Mouse (Mus musculus): Measurements from ENCODE around the gene Galnt7.

Gene Galnt7

DNA sequence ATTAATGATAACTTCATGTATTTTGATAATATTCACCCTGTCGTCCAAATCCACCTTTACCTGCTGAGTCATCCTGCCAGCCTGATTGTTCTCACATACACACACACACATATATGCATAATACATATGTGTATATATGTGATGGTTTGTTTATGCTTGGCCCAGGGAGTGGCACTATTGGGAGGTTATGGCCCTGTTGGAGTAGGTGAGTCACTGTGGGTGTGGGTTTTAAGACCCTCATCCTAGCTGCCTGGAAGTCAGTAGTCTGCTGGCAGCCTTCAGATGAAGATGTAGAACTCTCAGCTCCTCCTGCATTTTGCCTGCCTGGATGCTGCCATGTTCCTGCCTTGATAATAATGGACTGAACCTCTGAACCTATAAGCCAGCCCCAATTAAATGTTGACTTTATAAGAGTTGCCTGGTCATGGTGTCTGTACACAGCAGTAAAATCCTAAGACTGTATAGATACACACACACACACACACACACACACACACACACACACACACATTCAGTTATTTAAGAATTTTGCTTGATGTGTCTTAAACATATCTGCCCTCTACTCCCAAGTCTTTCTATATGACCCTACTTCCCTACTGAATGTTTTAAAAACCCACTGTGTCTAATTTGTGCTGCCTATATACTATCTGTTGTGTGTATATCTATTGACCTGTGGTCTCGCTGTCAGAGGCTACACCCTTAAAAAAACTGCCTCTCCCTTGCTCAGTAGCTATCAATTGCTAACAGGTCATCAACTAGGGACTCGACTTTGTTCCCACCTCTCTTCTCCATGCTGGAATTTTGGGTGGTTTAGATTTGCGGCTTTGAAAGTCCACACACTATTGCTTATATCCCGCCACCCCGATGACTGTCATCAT, 23.8 kb downstream of the Galnt7 start:
- DNase-seq (ENCODE audit: low read depth) = no peak

DNA sequence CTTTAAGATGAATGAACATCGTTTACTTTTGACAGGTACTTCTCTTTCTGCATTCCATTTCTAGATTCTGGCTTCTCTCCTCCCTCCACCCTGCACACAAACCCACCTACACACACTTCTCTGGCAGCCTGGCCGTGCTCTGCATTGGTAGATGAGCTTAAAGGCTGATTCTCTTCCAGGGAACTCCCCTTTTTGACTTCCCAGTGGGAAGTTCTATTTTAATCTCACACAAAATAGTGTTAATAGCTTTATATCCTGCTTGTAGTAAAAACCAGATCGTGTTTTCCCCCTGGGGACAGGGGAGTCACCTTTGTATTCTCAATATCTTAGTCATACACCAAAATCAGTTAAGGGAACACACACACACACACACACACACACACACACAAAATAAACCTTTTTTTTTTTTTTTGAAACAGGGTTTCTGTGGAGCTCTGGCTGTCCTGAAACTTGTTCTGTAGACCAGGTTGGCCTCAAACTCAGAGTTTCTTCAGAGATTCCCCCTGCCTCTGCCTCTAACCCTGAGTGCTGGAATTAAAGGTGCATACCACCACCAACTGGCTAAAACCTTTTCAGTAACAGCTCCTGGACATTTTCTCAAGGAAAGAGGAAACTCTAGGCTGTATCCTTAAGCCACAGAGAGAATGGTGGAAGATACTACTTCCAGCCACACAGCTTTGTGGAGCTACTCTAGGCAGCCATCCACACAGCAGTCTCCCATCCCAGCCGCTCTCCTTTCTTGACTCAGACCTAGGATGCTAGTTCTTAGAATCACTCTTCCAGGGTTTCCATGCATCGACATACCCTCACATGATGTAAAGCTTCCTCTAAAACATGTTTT, 24.7 kb downstream of the Galnt7 start:
- DNase-seq (ENCODE audit: low read depth) = no peak

DNA sequence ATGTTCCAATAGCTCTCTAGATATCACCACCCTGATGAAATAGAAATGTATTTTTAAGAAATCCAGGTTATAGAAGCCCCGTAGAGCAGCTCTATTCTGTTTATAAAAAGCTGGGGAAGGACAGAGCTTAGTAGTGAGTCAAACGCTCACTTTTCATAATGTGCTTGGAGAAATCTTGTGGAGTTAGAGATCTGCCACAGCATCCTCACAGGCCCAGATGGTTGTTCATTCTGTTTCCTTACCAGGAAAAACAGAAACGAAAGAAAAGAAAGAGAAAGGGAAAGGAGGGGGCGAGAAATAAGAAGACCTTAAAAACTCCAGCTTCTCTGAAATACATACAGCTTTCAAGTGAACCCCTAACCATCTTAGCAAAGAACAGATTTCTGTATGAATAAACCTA, 28.9 kb downstream of the Galnt7 start:
- no peak for DNase-seq (ENCODE audit: low read depth)

DNA sequence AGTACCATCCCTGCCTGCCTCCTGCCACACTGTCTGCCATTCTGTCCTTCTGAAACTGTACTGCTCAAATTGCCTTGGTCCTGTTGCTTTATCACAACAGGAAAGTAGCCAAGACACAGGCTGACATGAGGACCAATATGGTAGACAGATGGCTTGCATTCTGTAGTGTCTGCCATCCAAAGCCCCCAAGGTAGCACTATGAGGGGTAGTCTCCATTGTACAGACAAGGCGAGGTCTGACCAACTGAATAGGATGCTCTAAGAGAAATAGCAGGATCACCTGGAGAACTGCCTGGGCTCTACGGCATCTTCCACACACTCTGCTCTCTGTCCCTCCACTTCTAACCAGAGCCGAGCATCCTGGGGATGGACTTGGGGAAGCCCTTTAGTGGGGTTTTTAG, 29.8 kb downstream of the Galnt7 start:
- DNase-seq (ENCODE audit: low read depth) = no peak

DNA sequence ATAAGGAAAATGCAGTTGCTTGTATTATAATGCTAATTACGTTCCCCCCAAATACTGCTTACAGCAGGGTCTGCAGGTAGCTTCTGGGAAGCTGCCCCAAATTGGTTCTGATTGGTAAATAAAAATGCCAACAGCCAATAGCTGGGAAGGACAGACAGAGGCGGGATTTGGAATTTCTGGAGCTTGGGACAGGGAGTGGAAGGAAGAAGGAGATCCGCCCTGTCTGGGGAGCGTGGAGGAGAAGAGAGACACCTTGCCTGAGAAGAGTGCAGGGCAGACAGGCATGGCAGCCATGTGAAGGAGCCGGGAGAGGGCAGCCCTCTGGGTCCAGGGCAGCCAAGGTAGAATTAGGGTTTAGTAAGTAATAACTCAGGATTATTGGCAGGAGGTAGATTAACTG, 35.9 kb downstream of the Galnt7 start:
- no peak for DNase-seq (ENCODE audit: low read depth)

DNA sequence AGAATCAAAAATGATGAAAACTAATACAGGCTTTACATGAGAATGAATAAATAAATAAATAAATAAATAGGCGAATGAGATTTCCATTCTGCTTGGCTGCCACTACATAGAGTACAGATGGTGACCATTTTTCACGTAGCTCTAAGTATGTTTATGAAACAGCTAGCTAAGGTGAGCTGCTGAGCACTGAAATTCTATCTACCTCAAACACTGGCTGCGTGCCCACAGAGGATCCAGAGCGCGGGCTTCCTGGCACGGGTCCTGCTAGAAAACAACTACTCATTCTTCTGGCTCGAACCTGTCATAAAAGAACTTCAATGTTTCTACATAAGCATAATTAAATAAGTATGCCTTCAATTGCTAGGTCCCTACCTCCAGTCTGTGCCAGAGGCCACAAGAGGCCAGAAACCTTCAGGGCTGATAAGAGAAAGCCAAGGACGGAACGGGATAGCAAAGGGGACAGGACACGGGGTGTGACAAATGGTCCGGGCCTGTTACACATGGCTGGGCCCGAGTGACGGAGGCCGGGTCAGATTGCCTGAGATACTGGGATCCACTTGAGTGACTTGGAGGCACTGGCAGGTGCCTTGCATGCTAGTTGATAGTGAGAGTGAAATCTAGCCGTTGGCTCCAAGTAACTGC, 37.7 kb downstream of the Galnt7 start:
- DNase-seq (ENCODE audit: low read depth) = no peak

DNA sequence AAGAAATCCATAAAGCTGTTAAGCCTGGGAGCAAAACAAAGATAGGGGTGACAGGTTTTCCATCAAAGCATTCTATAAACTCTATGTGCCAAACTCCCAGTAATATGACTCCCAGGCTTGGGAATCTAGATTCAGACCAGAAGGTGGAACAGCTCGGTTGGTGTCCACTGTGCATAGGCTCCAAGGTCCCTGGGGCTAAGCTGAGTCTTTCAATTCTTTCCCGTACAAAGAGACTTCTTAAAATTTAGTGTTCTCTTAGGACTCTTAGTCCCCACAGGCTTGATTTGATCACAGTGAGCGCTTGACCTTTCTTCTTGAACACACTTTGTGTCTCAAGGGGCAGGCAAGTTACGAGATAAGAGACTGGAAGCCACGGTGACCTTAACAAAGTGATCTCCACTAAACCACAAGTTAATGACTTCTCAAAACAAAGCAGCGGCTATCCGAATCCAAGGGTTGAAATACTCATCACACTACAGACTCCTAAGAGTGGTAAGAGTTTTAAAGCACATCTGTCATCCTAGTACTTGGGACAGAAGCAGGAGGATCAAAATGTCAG, 41.3 kb downstream of the Galnt7 start:
- no peak for DNase-seq (ENCODE audit: low read depth)

DNA sequence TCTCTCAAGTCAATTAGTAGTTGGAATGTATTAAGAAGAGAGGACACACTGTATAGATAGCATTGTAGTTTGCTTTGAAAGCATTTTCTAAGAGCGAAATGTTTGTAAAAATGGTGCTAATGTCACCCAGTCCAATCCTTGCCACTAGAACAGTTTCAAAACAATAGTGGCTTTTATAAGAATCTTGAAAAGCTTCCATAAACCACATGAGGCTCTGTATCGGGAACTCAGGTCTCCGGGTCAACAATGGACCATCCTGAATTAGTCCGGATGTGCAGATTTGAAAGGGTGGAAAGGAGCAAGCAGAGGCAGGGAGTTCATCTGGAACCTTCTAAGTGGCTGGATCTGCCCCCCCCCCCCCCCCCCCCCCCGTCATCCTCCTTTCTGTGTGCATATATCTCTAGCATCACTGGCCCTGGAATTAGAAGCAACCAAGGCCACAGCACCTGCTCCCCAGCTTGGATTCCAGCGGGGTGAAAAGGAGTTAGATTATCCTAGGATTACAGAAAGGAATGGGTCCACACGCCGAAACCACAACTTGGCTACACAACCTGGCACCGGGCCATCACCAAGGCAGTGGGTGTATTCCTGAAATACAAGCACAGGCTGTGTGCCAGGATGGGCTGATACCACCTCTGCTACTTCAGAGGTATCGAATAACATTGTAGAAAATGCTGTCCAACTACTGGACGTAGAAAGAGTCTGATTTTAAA, 42.0 kb downstream of the Galnt7 start:
- DNase-seq (ENCODE audit: low read depth) = no peak

DNA sequence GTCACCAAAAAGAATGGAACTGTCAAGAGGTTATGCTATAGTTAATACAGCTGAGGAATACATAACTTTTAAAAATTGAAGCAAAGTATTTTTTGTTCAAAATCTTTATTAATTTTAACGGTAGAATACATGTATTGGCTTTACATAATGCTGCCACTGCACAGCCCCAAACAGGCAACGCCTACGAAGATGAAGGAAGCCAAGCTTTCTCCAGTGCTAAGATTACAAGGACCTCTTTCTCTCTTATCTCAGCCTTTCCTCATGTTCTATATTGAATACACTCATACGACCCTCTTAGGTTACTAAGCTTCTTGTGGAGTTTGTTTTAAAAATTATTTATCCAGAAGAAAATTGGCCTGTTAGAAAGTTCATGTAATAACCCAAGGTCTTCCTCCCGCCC, 50.3 kb downstream of the Galnt7 start:
- no peak for DNase-seq (ENCODE audit: low read depth)

DNA sequence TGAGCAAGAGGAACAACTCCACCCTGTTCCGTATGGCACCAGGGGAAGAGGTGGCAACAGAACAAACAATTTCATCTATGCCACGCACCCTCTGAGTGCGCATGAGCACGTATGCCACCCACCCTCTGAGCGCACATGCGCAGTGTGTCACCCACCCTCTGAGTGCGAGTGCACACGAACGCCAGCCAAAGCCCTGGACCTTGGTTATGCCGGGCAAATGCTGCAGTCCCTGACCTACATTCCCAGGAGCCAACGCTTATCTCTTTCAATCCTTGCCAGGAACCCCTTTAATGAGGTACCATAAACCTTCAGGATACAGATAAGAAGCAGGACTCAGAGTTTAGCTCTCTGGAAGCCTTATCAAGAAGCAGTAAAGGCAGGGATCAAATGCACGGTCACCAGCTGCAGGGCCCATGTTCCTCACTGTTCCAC, 50.8 kb downstream of the Galnt7 start:
- DNase-seq (ENCODE audit: low read depth) = no peak

DNA sequence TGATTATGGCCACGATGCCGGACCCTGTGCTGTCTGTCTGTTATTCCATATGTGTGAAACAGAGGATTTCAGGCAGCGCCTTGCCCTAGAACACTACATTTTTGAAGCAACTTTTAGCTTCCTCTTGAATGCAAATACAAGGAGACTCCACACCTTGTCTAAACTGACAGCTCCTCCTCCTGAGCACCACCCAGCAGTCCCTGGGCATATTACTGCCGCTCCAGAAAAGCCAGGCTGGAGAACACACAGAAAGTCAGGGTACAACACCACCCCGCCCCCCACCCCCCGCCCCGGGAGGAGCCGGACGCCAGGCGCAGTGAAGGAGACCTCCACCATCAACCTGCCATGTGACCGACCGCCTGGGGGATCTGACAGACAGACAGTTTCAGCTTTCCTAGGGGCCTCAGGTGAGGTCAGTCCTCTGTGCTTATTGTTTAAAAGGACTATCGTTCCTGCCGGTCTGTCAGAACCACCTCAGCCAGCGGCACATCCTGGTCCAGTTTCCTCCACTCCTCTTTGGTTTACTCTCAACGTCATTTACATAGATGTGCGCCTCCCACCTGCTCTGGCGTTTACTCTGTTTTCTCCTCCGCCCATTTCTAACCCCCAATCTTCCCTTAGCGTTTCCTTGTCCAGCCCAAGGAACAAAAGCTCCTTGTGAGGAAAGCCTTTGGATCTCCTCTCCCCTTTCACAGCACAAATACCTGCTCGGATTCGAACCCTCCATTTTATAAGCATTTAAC, 52.8 kb downstream of the Galnt7 start:
- no peak for DNase-seq (ENCODE audit: low read depth)

DNA sequence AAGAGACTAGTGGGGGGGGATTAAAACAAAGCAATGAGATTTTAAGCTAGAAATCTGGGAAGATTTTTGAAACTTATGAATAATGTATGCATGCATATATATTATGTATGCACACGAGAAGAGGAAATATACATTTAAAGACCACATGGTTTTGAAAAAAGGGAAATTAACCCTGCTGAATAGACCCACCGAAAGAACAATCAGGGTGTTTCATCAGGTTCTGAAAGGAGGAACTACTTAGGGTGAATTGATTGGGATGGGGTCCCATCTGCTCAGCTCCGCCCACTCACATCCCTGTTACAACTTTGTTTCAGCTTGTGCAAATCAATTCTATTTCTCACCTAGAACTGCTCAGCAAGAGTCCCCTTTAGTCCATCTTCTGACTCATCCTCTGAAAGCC, 57.0 kb downstream of the Galnt7 start:
- no peak for DNase-seq (ENCODE audit: low read depth)

DNA sequence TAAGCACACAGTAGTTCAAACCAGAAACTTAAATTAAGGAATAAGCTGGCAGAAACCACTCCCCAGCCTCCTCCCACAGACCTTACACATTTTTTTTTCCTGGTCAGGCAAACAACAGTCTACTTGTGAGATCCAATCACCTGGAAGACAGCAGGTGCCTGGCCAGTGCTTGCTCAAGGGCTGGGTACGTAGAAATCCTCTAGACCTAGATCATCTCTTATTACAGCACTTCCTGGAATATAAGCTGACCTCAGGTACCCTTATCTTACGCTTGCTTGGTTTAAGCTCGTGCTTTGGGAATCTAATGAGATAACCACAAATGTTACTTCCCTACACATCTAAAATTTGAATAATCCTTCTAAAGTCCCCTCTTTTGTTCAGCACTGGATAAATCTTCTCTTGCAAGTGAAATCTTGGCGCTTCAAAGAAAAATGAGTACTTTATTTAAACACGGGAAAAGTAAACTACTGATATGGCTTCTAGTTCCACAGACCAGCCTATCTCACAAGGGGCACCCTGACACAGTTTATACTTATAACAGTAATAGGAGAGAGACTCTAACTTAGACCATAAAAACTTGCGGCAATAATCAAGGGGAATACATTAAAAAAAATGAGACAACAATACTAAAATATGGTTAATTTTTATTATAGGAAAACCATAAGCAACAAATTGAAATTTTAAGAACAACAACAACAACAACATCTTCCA, 58.5 kb downstream of the Galnt7 start:
- no peak for DNase-seq (ENCODE audit: low read depth)

DNA sequence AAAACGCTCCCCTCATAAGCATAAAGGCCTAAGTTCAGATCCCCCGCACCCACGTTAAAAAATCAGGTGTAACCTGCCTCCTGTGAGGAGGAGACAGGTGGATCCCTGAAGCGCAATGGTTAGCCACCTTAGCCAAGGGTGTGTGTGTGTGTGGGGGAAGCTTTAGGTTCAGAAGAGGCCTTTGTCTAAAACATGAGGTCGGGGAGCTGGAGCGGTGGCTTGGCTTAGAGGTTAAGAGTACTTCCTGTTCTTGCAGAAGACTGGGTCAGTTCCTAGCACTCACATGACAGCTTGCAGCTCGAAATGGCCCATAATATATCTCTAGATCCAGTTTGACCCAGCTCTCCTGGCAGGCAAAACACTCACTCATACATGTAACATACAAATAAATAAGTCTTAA, 60.2 kb downstream of the Galnt7 start:
- peak; percentile 26 for DNase-seq (ENCODE audit: low read depth)

DNA sequence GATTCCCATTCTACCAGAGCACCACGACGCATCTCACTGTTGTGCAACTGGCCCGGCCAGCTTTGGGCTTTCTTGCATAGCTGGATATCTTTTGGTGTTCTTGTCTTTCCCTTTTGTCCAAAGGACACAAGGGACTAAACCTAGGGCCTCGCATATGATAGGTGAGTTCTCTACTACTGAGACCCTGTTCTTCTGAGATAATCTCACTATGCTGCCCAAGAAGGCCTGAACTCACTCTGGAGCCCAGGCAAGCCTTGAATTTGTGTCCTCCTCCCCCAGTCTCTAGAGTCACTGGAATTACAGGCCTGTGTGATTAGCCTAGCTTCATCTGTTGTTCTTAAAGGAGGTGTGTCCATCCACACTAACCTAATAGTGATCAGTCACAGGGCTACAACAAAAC, 61.2 kb downstream of the Galnt7 start:
- DNase-seq (ENCODE audit: low read depth) = no peak

DNA sequence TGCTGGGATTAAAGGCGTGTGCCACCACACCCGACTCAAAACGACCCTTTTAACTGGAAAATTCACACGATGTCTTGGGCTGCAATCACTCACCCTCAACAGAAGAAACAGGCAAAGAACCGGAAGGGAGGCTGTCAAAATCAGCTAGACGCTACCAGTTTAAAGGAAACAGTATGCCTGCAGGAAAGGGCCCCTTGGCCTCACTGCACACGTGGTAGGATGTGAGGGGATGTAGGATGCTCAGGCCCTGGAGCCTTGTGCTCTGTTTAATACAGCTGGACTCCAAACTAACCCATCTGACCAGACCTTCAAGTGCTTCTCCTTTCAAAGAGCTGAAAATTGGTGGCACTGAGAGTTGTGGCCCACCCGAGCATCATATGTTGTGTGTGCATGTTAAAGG, 62.8 kb downstream of the Galnt7 start:
- DNase-seq (ENCODE audit: low read depth) = peak; percentile 27

DNA sequence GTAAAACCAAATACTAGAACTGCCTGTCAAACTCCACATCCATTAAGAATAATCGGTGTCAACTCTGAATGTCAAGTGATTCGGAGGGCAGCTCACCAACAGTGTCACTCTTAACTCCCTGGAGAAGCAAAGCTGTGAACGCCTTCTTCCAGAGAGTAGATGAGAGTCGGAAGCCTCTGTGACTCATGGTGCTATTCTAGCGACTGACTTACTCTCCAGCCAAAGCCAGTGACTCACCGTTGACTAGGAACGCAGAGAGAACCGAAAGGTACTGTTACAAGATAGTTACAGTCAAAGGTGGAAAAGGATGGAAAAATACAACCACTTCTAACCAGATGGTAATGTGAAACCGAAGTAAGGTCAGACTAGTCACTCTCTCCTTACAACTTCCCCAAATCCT, 63.7 kb downstream of the Galnt7 start:
- peak; percentile 19 for DNase-seq (ENCODE audit: low read depth)

DNA sequence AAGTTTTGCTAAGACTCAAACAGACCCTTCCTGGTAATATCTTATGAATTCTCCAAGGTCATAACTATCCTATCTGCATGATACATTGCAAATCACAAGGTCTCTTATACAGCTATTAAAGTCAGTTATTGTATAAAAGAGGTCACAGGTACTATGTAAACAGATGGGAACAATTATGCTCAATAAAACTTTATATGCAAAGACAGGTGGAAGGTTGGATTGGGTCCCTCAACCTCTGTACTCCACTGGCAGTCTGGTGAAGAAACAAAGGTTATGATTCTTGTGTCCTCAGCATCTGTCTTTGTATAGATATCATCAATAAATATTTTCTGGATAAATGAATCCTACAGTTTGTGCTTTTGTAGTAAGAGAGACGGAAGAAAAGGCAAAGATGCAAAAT, 64.2 kb downstream of the Galnt7 start:
- DNase-seq (ENCODE audit: low read depth) = no peak

DNA sequence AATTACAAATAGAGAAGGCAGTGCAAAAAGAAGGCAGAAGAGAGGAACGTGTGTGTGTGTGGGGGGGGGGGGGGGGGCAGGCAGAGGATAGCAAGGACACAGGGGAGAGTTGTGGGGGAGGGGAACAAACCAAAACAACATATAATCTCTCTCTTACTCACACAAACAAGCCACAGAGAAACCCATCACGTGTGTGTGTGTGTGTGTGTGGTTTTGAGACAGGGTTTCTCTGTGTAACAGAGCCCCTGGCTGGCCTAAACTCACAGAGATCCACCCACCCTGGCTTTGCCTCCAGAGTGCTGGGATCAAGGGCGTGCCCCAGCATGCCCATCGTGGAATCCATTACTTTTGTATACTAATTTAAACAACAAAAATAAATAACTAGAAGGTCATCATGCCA, 66.2 kb downstream of the Galnt7 start:
- DNase-seq (ENCODE audit: low read depth) = peak; percentile 30

DNA sequence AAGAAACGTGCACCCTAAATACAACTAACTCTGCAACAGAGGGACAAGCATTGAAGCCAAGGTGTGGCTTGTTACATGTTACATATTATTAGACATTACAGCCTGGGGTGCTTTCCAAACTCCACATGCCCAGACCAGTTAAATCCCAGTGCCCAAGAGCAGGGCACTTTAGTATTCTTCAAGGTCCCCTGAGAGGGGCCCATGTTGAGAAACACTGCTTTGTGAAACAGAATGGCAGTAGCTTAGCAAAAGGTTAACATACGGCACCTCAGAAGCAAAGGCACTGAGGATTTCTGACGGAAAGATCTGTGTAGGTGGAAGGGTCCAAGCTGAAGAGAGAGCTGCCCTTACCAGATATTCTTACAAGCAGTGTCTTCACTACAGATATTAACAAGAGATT, 67.0 kb downstream of the Galnt7 start:
- DNase-seq (ENCODE audit: low read depth) = no peak

DNA sequence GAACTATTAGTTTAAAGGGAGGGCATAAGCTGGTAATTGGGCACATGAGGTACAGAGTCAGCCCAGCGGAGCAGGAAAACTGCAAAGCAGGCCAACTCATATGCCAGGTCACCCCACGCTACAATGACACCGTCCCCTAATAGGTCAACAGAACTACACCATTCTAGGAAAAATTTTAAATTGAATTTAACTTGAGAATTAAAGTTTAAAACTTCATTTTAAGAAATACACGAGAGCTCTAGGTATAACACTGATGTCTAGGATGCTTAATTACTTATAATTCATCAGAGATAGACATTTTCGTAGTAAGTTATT, 67.7 kb downstream of the Galnt7 start:
- DNase-seq (ENCODE audit: low read depth) = no peak

All from induced T-regulatory cell, adult 2 months (primary cell).